In the genomic region with DNA sequence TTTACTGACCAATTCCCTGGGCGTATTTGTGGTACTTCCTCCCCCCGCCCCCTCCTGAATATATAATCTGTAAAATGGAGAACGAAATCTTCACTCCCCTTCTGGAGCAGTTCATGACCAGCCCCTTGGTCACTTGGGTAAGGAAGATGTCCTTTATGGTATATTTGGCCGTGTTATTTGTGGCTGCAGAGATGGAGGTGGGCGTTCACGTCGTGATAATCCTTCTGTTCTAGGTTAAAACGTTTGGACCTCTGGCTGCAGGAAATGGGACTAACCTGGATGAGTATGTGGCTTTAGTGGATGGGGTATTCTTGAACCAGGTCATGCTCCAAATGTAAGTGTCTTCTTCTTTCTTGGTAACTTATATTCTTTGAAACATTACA, we compare ENCODE assay signal across 8 mouse cellular contexts. TPM values are rescaled to one million over a fixed set of nuclear protein-coding genes. Genes with fewer than 3 reads are reported as not detected.
DNase-seq lines count a peak whose midpoint lies in the region; ATAC-seq lines count a peak whose summit lies in the region.

No protein-coding gene starts in this region.

- ATAC-seq in heart, embryonic 12.5 days (ENCODE audit: insufficient number of reproducible peaks, low FRiP score): peak; percentile 2; the same call in 1 of the 2 replicates
- no peak for ATAC-seq in limb, embryonic 12.5 days (ENCODE audit: insufficient number of reproducible peaks, insufficient read depth, low FRiP score, low TSS enrichment, low read depth)
- ATAC-seq in neural tube, embryonic 14.5 days (ENCODE audit: low read depth): peak; percentile 9

- H3K36me3 ChIP-seq in heart, embryonic 12.5 days: peaks cover 4% of the 10 kb centered on the region; the same call in 1 of the 2 replicates
- H3K36me3 ChIP-seq in erythroblast, embryonic 14.5 days (ENCODE audit: control insufficient read depth): no peaks in the 10 kb centered on the region
- peaks cover 6% of the 10 kb centered on the region; the same call in 1 of the 2 replicates for H3K36me3 ChIP-seq in limb, embryonic 12.5 days
- no peaks in the 10 kb centered on the region for H3K36me3 ChIP-seq in neural tube, embryonic 14.5 days (ENCODE audit: control insufficient read depth, insufficient read depth, low read length)

- peak overlapping the region; percentile 98 for H3K9ac ChIP-seq in heart, embryonic 12.5 days
- peak overlapping the region; percentile 97 for H3K9ac ChIP-seq in limb, embryonic 12.5 days (replicated peaks)
- H3K9ac ChIP-seq in neural tube, embryonic 14.5 days (replicated peaks; ENCODE audit: low read depth, low read length): peak overlapping the region; percentile 99

- H3K9me3 ChIP-seq in heart, embryonic 12.5 days (replicated peaks): no peaks in the 10 kb centered on the region
- H3K9me3 ChIP-seq in erythroblast, embryonic 14.5 days (ENCODE audit: control insufficient read depth, low read length): no peaks in the 10 kb centered on the region
- H3K9me3 ChIP-seq in limb, embryonic 12.5 days: no peaks in the 10 kb centered on the region
- H3K9me3 ChIP-seq in neural tube, embryonic 14.5 days (ENCODE audit: control insufficient read depth, low read length): no peaks in the 10 kb centered on the region

- peak overlapping the region; percentile 69 for H3K4me2 ChIP-seq in heart, embryonic 12.5 days
- H3K4me2 ChIP-seq in limb, embryonic 12.5 days: peak overlapping the region; percentile 52
- H3K4me2 ChIP-seq in neural tube, embryonic 14.5 days (ENCODE audit: low read depth, low read length): peak overlapping the region; percentile 45

- H3K27me3 ChIP-seq in heart, embryonic 12.5 days (replicated peaks): 0 out of 2 replicates have a peak, but pooled peaks cover under 1% of the 10 kb centered on the region
- peaks cover 20% of the 10 kb centered on the region for H3K27me3 ChIP-seq in erythroblast, embryonic 14.5 days (ENCODE audit: control insufficient read depth)
- no peaks in the 10 kb centered on the region for H3K27me3 ChIP-seq in limb, embryonic 12.5 days
- peaks cover 2% of the 10 kb centered on the region; the same call in 1 of the 2 replicates for H3K27me3 ChIP-seq in neural tube, embryonic 14.5 days (ENCODE audit: control insufficient read depth, insufficient read depth, low read length)

- intact Hi-C loops in heart, postnatal 10 days (cut with DNase I): loop anchor here (5.0 kb wide), 1 partner anchor 323 kb away; no protein-coding TSS in a partner anchor

- H3K27ac ChIP-seq in heart, embryonic 12.5 days (ENCODE audit: poor library complexity, severe bottlenecking): peak overlapping the region; percentile 96
- peak overlapping the region; percentile 97 for H3K27ac ChIP-seq in limb, embryonic 12.5 days
- peak overlapping the region; percentile 98 for H3K27ac ChIP-seq in neural tube, embryonic 14.5 days (ENCODE audit: low read depth, low read length)

- peaks cover 12% of the 10 kb centered on the region for H3K4me1 ChIP-seq in heart, embryonic 12.5 days (replicated peaks)
- peaks cover 19% of the 10 kb centered on the region for H3K4me1 ChIP-seq in erythroblast, embryonic 14.5 days (ENCODE audit: control insufficient read depth)
- peaks cover 6% of the 10 kb centered on the region for H3K4me1 ChIP-seq in limb, embryonic 12.5 days (replicated peaks)
- H3K4me1 ChIP-seq in neural tube, embryonic 14.5 days (ENCODE audit: control insufficient read depth, insufficient read depth, low read length): peaks cover 7% of the 10 kb centered on the region; the same call in 1 of the 2 replicates

- WGBS in heart, embryonic 12.5 days: 0% methylated on average over 8 of the region's 8 CpGs
- WGBS in limb, embryonic 12.5 days: 0% methylated on average over 8 of the region's 8 CpGs
- 0% methylated on average over 8 of the region's 8 CpGs for WGBS in neural tube, embryonic 14.5 days

- DNase-seq in heart, postnatal 10 days: no peak
- peak; percentile 37 for DNase-seq in ES-CJ7 (ENCODE audit: low read depth, low spot score)
- DNase-seq in layer of hippocampus, postnatal 10 days (ENCODE audit: low spot score in 2 of 2): no peak
- DNase-seq in natural killer cell, adult 2 months (ENCODE audit: low spot score in 2 of 2): no peak

- peak overlapping the region; percentile 86 for H3K4me3 ChIP-seq in heart, embryonic 12.5 days
- peak overlapping the region; percentile 92 for H3K4me3 ChIP-seq in erythroblast, embryonic 14.5 days (replicated peaks)
- H3K4me3 ChIP-seq in limb, embryonic 12.5 days (replicated peaks): peak overlapping the region; percentile 86
- peak overlapping the region; percentile 97 for H3K4me3 ChIP-seq in neural tube, embryonic 14.5 days (ENCODE audit: low read depth, low read length)

RNA-seq across cellular contexts. Expression of gene Ccdc88a, which starts 0.8 kb away (rescaled TPM):
- 31.4 and 32.0 TPM in 2 replicates for polyA plus RNA-seq in heart, embryonic 12.5 days (2016; fragmentation: Nextera tagmentation; extraction: Ambion mirVana)
- 10 to 100 TPM; 18.6 to 19.5 TPM for total RNA-seq in heart, postnatal 10 days (2021)
- polyA plus RNA-seq in erythroblast, embryonic 14.5 days (2012): 0.19 and 0.33 TPM in 2 replicates
- polyA plus RNA-seq in limb, embryonic 12.5 days (2016; fragmentation: Nextera tagmentation; extraction: Ambion mirVana): 61.5 and 72.2 TPM in 2 replicates
- 68.2 and 75.1 TPM in 2 replicates for polyA plus RNA-seq in neural tube, embryonic 14.5 days (2014; fragmentation: Nextera tagmentation; extraction: Ambion mirVana)
- 10 to 100 TPM; 93.1 to 95.4 TPM for total RNA-seq in layer of hippocampus, postnatal 10 days (2021)

Comparison
In these comparisons a context has a peak if more than half of its experiments do, and no peak if none do; other contexts are left out.
1. RNA of gene Ccdc88a, which starts 0.8 kb away (polyA plus RNA-seq): 68.2 to 75.1 TPM in neural tube, embryonic 14.5 days, 61.5 to 72.2 TPM in limb, embryonic 12.5 days and 31.4 to 32.0 TPM in heart, embryonic 12.5 days; 0.19 to 0.33 TPM in erythroblast, embryonic 14.5 days; every median in the first group is over 10 times any median in the second.
2. Peak in every context shown above with its lines, with median percentiles within 50 percentile points of each other: H3K27ac ChIP-seq, H3K4me2 ChIP-seq, H3K4me3 ChIP-seq and H3K9ac ChIP-seq.